Mouse (Mus musculus) spleen, adult 12 weeks (tissue): ENCODE measurements at regions not wholly inside any gene's neighbourhood (a gene's known extent, or its start where the extent isn't known, plus 50 kb on each side); places are given as distances from the start of the nearest gene placed in this dataset.

Source experiments
- DNase-seq: peaks from one replicate; pipeline ENCODE4 v3.0.0; 2022; ENCODE audit warnings: low spot score

- no peak for DNase-seq
These were observed 77.0 kb downstream of the Irs2 start for GRCm38 (mm10) chr8:10931266-10931665.

GRCm38 (mm10) chr8:10928836-10929235 lies 79.4 kb downstream of the Irs2 start:
- DNase-seq, result no peak

DNA sequence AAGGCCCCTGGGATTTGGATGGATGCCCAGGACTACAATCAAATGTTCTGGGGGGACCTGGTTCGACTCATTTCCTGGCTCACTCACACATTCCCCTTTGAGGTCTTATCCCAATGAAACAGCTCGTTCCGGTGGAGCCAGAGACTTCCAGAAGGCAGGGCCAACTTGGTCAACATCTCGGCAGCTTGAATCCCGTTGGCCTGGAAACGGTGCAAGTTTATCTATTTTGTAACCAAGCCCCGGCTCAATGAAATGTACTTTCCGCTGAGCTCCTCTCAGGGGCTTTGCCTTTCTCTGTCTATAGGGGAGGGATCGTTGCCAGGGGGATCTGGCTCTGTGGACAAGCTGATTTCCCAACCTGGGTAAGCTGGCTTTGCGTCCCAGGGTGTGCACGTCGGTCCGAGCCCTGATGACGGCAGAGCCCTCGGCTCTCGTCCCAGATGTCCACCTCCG lies 79.9 kb downstream of the Irs2 start:
- DNase-seq, result no peak

DNA sequence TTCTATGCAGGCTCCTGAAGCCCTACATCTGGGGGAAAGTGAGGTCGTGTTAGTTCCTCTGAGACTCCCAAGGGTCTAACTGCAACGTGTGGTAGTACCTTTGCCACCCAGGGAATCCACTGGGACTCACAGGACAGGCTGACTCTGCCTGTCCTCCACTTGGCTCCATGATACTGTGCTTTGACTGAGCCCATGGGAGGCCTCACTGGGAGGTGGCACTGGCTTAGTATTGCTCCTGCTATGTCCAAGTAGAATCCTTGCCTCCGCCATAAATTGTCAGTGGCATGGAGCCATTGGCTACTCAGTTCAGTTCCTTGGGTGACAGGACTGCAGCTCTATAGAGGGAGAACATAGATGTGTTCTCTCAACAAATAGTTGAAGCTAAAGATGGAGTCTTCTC lies 81.1 kb downstream of the Irs2 start:
- DNase-seq, result no peak

DNA sequence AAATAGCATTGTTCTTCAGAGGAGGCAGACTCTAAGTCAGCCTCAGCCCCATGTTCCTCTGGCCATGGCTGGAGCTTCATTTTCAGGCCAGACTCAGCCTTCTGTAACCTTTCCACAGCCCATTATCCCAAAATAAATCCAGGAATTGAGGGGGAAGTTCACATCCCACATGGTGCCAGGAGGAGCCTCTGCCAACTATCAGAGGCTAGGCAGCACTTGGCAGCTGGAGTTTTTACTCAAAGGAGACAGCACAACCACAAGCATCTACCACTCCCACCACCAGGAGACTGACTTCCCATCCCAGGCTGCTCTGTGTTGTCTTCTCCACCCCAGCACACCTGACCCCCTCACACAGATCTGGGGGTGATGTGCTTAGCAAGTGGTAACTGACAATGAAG lies 81.7 kb downstream of the Irs2 start:
- DNase-seq, result no peak

- no peak for DNase-seq
These were observed 82.4 kb downstream of the Irs2 start for GRCm38 (mm10) chr8:10925582-10926517.

DNA sequence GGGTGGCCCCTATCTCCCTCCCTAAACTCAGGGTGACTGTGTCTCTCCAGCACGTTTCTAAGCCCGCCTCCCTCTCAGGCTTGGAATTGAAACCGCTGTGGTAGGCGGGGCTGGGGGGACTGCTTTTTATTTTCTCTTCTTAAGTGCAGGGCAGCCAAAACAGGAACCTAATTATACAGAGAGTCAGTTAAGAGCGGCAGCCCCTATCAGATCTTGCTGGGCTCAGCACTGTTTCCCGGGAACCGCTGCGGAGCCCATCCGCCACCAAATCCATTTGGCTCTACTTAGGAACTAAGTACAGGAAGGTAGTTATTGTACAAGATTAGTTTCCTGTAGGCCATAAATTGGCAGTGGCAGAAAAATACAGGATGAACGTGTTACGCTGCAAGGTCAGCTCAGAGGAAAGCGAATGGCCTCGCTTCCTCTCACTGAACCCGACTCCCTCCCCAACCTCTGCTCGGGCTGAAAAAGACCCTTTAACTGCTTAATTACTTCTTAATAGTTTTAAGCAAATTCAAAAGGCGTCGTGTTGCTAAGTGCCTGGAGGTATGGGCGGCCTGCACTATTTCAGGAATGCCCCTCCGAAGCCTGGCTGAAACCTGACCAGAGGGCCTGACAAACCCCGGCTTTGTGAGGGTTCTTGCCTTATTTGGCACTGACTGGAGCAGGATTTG lies 83.6 kb downstream of the Irs2 start:
- peak; percentile 34 for DNase-seq

DNA sequence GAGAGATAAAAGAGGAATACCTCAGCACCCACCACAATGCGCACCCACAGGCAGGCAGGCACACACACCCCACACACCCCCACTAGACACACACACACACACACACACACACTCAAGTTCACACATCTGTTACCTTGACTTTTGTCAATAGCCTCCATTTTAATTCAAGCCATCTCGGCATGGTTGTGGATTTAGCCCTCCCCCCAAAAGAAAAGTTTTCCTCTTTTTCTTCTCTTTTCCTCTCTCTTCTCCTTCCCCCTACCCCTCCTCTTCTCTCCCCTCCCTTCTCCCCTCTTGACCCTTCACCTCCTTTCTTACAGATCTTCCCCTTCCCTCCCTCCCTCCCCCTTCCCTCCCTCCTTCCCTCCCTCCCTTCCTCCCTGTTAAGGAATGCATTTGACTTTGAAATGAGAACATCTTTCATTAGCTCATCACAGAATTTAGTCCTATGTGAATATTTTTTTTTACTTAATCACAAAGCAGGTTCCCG lies 84.2 kb downstream of the Irs2 start:
- DNase-seq, result no peak

- DNase-seq, result no peak
These were observed 84.9 kb downstream of the Irs2 start for GRCm38 (mm10) chr8:10923071-10924000.

DNA sequence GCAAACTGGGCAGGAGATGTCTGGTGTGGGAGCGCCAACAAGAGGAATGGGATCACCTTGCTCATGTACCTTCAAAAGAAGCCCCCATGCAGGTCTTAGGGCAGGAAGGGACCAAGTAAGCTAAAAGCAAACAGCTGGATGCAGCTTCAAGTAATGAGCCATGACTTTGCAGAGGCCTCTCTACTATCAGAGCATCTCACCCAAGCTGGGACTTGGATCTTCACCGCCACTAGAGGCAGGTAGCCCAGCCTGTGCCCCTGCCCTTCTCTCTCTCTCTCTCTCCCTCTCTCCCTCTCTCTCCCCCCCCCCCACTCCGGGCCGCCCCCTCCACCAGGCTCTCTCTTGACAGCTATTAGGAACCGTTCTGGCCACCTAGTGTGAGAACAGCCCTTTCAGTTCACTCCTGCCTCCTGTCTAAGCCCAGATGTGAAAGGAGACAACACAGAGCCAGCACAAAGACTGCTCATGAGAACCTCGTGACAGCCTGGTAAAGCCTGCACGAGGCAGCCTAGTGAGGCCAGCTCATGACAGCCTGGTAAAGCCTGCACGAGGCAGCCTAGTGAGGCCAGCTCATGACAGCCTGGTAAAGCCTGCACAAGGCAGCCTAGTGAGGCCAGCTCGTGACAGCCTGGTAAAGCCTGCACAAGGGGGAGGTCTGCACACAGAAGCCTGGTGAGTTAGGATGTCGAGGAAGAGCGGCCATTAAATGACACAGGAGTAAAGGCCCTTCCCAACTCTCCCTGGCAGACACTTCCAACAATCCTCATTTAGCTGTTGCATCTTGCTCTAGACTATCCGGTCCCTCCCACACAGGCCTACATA lies 85.8 kb downstream of the Irs2 start:
- DNase-seq, result no peak

- DNase-seq, result no peak
These were observed 86.6 kb downstream of the Irs2 start for GRCm38 (mm10) chr8:10921439-10922191.

GRCm38 (mm10) chr8:10919620-10920019 lies 88.6 kb downstream of the Irs2 start:
- no peak for DNase-seq

- DNase-seq, result no peak
These were observed 89.7 kb downstream of the Irs2 start for GRCm38 (mm10) chr8:10918403-10919035.

GRCm38 (mm10) chr8:10914616-10915015 lies 93.6 kb downstream of the Irs2 start:
- DNase-seq, result no peak

GRCm38 (mm10) chr8:10912436-10912835 lies 95.8 kb downstream of the Irs2 start:
- no peak for DNase-seq

GRCm38 (mm10) chr8:10911371-10911770 lies 96.9 kb downstream of the Irs2 start:
- DNase-seq, result no peak

DNA sequence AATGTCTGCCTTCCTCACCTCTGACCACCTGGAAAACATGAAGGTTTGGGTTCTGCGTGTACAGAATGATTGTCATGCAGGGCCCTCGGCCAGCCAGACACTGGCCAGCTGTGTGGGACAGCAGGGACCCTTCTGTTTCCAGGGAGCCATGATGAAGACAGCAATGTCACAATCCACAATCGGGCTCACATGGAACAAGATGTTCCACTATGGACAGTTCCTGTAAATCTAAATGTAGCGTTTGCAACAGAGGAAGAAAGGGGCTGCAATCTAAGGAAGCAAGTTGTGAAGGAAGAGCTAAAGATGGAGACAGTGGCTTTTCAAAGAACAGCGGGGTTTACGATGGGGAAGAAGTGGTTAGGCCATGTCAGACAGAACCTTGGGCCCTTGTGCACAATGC lies 97.3 kb downstream of the Irs2 start:
- no peak for DNase-seq

GRCm38 (mm10) chr8:10910244-10910872 lies 97.9 kb downstream of the Irs2 start:
- DNase-seq, result no peak

DNA sequence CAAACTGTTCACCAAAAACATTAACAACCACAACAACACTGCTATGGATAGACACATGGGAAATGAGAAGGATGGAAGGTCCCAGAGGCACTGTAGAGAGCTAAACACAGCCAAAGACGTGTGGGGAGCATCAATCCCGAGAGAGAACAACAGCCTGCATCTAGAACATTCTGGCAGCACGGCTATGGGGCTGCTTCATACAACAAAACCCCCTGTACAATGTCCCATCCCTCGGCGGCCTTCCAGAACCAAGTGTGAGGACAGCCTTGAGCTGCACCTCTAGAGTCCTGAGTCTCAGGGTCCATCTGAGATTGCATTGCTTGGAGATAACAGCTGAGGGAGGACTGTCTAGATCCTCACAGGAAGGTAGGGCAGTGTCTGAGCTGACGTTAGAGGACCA lies 99.1 kb downstream of the Irs2 start:
- DNase-seq, result no peak
